Mouse (Mus musculus): ENCODE measurements around the gene Pbx1.

DNA sequence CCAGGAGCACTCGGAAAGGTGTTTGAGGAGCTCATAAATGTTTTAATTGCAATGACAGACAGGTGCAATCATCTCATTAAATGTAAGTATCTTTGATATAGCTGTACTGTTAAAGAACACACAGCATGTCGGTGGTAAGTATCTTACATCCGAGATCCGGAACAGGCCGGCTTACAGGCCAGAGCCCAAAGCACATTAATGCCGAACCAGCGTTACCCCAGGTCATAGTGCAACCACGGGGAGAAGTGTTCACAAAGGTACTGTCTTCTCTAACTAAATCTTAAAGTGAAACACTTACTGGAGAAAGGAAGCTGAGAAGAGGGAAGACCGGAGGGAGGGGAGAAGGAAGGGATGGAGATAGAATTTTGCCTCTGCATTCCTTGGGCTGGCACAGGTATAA is 100.0 kb downstream of the Pbx1 start:
- TF ChIP-seq CTCF (IDR thresholded peaks at IDR 0.05; ENCODE audit: low read depth, low read length) (no peak), POLR2A (IDR thresholded peaks at IDR 0.05; ENCODE audit: extremely low read depth, insufficient read depth, low read length) (no peak)
